Mouse (Mus musculus) cerebellum, adult 18-20 months (tissue): Measurements from ENCODE around the gene Specc1.
A peak's percentile ranks its signal among the peaks of the same experiment; 100 is the strongest.

Experiments
- DNase-seq, 2 experiments: peaks; one replicate each; pipeline ENCODE4 v3.0.0; 2021

Gene Specc1

GRCm38 (mm10) chr11:61956572-61957295 is at the start of gene Specc1:
Gene Specc1 (plus strand): TSS chr11:61956763.
- DNase-seq, result peak; percentile 92 to 99

GRCm38 (mm10) chr11:61908315-61908714 is 48.2 kb upstream of the Specc1 start:
- no peak for DNase-seq

- DNase-seq, result no peak
Observed at GRCm38 (mm10) chr11:61919702-61920101, 36.9 kb upstream of the Specc1 start.

GRCm38 (mm10) chr11:61923309-61923708 is 33.3 kb upstream of the Specc1 start:
- DNase-seq, result no peak

- no peak for DNase-seq
Observed at GRCm38 (mm10) chr11:61929323-61930097, 27.1 kb upstream of the Specc1 start.

- peak; percentile 91 to 97 for DNase-seq
Observed at GRCm38 (mm10) chr11:61930098-61930517, 26.5 kb upstream of the Specc1 start, which contains the start of gene Akap10. Gene Akap10 (minus strand): TSS chr11:61930252.

GRCm38 (mm10) chr11:61930640-61931586 is 25.6 kb upstream of the Specc1 start:
- DNase-seq, result no peak

- DNase-seq, result no peak
Observed at GRCm38 (mm10) chr11:61937761-61938160, 18.8 kb upstream of the Specc1 start.

GRCm38 (mm10) chr11:61942903-61943302 is 13.7 kb upstream of the Specc1 start:
- DNase-seq, result no peak

- DNase-seq, result no peak
Observed at GRCm38 (mm10) chr11:61944417-61944816, 12.1 kb upstream of the Specc1 start.

- DNase-seq, result no peak
Observed at GRCm38 (mm10) chr11:61946608-61947007, 10.0 kb upstream of the Specc1 start.

GRCm38 (mm10) chr11:61949315-61949714 is 7.2 kb upstream of the Specc1 start:
- DNase-seq, result peak; percentile 67 to 81

GRCm38 (mm10) chr11:61950632-61951031 is 5.9 kb upstream of the Specc1 start:
- peak; percentile 89 to 93 for DNase-seq

- no peak for DNase-seq
Observed at GRCm38 (mm10) chr11:61955136-61955535, 1.4 kb upstream of the Specc1 start.

- no peak for DNase-seq
Observed at GRCm38 (mm10) chr11:61955951-61956350, 612 bp upstream of the Specc1 start.

GRCm38 (mm10) chr11:61957296-61957813 is 792 bp downstream of the Specc1 start:
- peak; percentile 61 for DNase-seq

GRCm38 (mm10) chr11:61958706-61959105 is 2.1 kb downstream of the Specc1 start:
- DNase-seq, result peak; percentile 50 to 51

GRCm38 (mm10) chr11:61960096-61960495 is 3.5 kb downstream of the Specc1 start:
- DNase-seq, result no peak

GRCm38 (mm10) chr11:61962684-61963083 is 6.1 kb downstream of the Specc1 start:
- no peak for DNase-seq

- peak in 1 of 2 experiments; percentile 56 for DNase-seq
Observed at GRCm38 (mm10) chr11:61963193-61963592, 6.6 kb downstream of the Specc1 start.

- DNase-seq, result no peak
Observed at GRCm38 (mm10) chr11:61964611-61965010, 8.0 kb downstream of the Specc1 start.

GRCm38 (mm10) chr11:61967034-61967433 is 10.5 kb downstream of the Specc1 start:
- DNase-seq, result no peak

- no peak for DNase-seq
Observed at GRCm38 (mm10) chr11:61968875-61969274, 12.3 kb downstream of the Specc1 start.
